ENCODE assay signal across 19 mouse cellular contexts in the genomic region with DNA sequence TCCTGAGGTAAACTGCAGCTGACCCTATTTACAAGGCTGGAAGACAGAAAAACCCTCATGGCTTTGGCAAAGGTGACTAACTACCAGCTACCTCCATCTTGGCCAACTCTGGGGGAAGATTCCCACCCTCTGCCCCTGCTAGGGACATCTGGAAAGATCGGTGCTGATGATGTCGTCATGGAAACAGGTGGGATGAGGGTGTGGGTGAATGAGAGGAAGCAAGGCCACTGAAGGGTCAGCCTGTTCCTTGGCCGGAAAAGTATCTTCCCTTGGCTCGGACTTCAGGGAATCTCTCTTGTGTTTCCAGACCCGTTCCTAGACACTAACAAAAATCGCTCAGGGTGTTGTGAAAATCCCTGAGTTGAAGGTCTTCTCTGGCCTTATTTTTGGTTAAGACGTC. TPM values are rescaled to one million over a fixed set of nuclear protein-coding genes. Genes with fewer than 3 reads are reported as not detected.
DNase-seq lines count a peak whose midpoint lies in the region; ATAC-seq lines count a peak whose summit lies in the region.
"Had no signal": no experiment of that assay in that cellular context is flagged by ENCODE, and none has a peak within 500 bp of the region (broad histone marks: within the 10 kb centered on the region; RNA-seq: fewer than 3 reads in every experiment).

No protein-coding gene starts in this region.

- WGBS in heart, embryonic 11.5 days (ENCODE audit: insufficient replicate concordance): 73% methylated on average over 7 of the region's 7 CpGs
- WGBS in limb, embryonic 12.5 days: 79% methylated on average over 7 of the region's 7 CpGs
- WGBS in limb, embryonic 10.5 days: 84% methylated on average over 7 of the region's 7 CpGs

- ATAC-seq in heart, embryonic 11.5 days (replicated peaks; ENCODE audit: insufficient number of reproducible peaks, low FRiP score, low TSS enrichment): no peak
- no peak for ATAC-seq in limb, embryonic 12.5 days (ENCODE audit: insufficient number of reproducible peaks, insufficient read depth, low FRiP score, low TSS enrichment, low read depth)
- ATAC-seq: intestine, postnatal 0 days had no signal

- no peak overlapping the region for H3K9ac ChIP-seq in heart, embryonic 11.5 days (ENCODE audit: low read depth, low read length)
- no peak overlapping the region for H3K9ac ChIP-seq in limb, embryonic 12.5 days (replicated peaks)
- H3K9ac ChIP-seq: heart, embryonic 13.5 days; hindbrain, embryonic 15.5 days; liver, embryonic 13.5 days; lung, embryonic 15.5 days; midbrain, embryonic 12.5 days; neural tube, embryonic 15.5 days had no signal

- no peaks in the 10 kb centered on the region for H3K27me3 ChIP-seq in heart, embryonic 11.5 days (ENCODE audit: control insufficient read depth, insufficient read depth, low read length)
- H3K27me3 ChIP-seq in limb, embryonic 12.5 days: no peaks in the 10 kb centered on the region
- no peaks in the 10 kb centered on the region for H3K27me3 ChIP-seq in limb, embryonic 10.5 days (ENCODE audit: low read depth, poor library complexity, severe bottlenecking)
- H3K27me3 ChIP-seq: embryonic facial prominence, embryonic 13.5 days; heart, embryonic 13.5 days; hindbrain, embryonic 15.5 days; liver, embryonic 13.5 days; lung, embryonic 15.5 days; midbrain, embryonic 12.5 days; neural tube, embryonic 15.5 days had no signal

- H3K36me3 ChIP-seq in heart, embryonic 11.5 days (ENCODE audit: control insufficient read depth, insufficient read depth, low read length): no peaks in the 10 kb centered on the region
- peaks cover 6% of the 10 kb centered on the region; the same call in 1 of the 2 replicates for H3K36me3 ChIP-seq in limb, embryonic 12.5 days
- H3K36me3 ChIP-seq in limb, embryonic 10.5 days: no peaks in the 10 kb centered on the region
- H3K36me3 ChIP-seq: hindbrain, embryonic 15.5 days; lung, embryonic 15.5 days; midbrain, embryonic 12.5 days had no signal

- no peaks in the 10 kb centered on the region for H3K4me1 ChIP-seq in heart, embryonic 11.5 days (ENCODE audit: control insufficient read depth, insufficient read depth, low read length)
- H3K4me1 ChIP-seq in limb, embryonic 12.5 days (replicated peaks): no peaks in the 10 kb centered on the region
- H3K4me1 ChIP-seq in limb, embryonic 10.5 days: peaks cover 13% of the 10 kb centered on the region; the same call in 1 of the 2 replicates
- H3K4me1 ChIP-seq: embryonic facial prominence, embryonic 13.5 days; heart, embryonic 13.5 days; liver, embryonic 13.5 days; lung, embryonic 15.5 days had no signal

- H3K9me3 ChIP-seq in heart, embryonic 11.5 days (replicated peaks; ENCODE audit: control insufficient read depth, low read length): no peaks in the 10 kb centered on the region
- no peaks in the 10 kb centered on the region for H3K9me3 ChIP-seq in limb, embryonic 12.5 days
- H3K9me3 ChIP-seq in limb, embryonic 10.5 days (replicated peaks): no peaks in the 10 kb centered on the region
- H3K9me3 ChIP-seq: embryonic facial prominence, embryonic 13.5 days; heart, embryonic 13.5 days; hindbrain, embryonic 15.5 days; liver, embryonic 13.5 days; lung, embryonic 15.5 days; midbrain, embryonic 12.5 days; neural tube, embryonic 15.5 days had no signal

- peak; percentile 67 for DNase-seq in heart, adult 8-10 months (ENCODE audit: low spot score)
- DNase-seq in limb, embryonic 10.5 days (ENCODE audit: low spot score): no peak
- peak; percentile 71 for DNase-seq in gastrocnemius, postnatal 25 days
- DNase-seq in skeletal muscle tissue, adult 2 months (ENCODE audit: low read depth, low spot score): peak; percentile 70
- no peak for DNase-seq in right cerebral cortex, postnatal 25 days
- DNase-seq: adrenal gland, postnatal 25 days; cerebellum, adult 2 months; left cerebral cortex, postnatal 4 days; liver, embryonic 13.5 days had no signal

- H3K27ac ChIP-seq in heart, embryonic 11.5 days (ENCODE audit: low read depth, low read length): no peak overlapping the region
- H3K27ac ChIP-seq in limb, embryonic 12.5 days: 0 out of 2 replicates have a peak overlapping the region, but pooled peaks have one; percentile 5
- no peak overlapping the region for H3K27ac ChIP-seq in limb, embryonic 10.5 days
- H3K27ac ChIP-seq: embryonic facial prominence, embryonic 13.5 days; heart, embryonic 13.5 days; hindbrain, embryonic 15.5 days; liver, embryonic 13.5 days; lung, embryonic 15.5 days; midbrain, embryonic 12.5 days; neural tube, embryonic 15.5 days had no signal

- H3K4me3 ChIP-seq in heart, embryonic 11.5 days (ENCODE audit: low read depth, low read length): no peak overlapping the region
- H3K4me3 ChIP-seq in limb, embryonic 12.5 days (replicated peaks): no peak overlapping the region
- no peak overlapping the region for H3K4me3 ChIP-seq in limb, embryonic 10.5 days
- H3K4me3 ChIP-seq: embryonic facial prominence, embryonic 13.5 days; heart, embryonic 13.5 days; hindbrain, embryonic 15.5 days; liver, embryonic 13.5 days; lung, embryonic 15.5 days; midbrain, embryonic 12.5 days; neural tube, embryonic 15.5 days had no signal

- H3K4me2 ChIP-seq in heart, embryonic 11.5 days: no peak overlapping the region
- no peak overlapping the region for H3K4me2 ChIP-seq in limb, embryonic 12.5 days
- H3K4me2 ChIP-seq: embryonic facial prominence, embryonic 13.5 days; heart, embryonic 13.5 days; hindbrain, embryonic 15.5 days; liver, embryonic 13.5 days; lung, embryonic 15.5 days; midbrain, embryonic 12.5 days; neural tube, embryonic 15.5 days had no signal

RNA-seq across cellular contexts. Expression of a gene that starts 11.7 kb away (rescaled TPM):
- under 1 TPM in 1 of 4 experiments, not detected in 3; 0.47 TPM for total RNA-seq in heart, adult 8-10 months (2022)
- 0.20 and 0.50 TPM in 2 replicates for polyA plus RNA-seq in heart, embryonic 11.5 days (2014; fragmentation: Nextera tagmentation; extraction: Ambion mirVana)
- 0.50 and 0.67 TPM in 2 replicates for polyA plus RNA-seq in limb, embryonic 12.5 days (2016; fragmentation: Nextera tagmentation; extraction: Ambion mirVana)
- polyA plus RNA-seq in limb, embryonic 10.5 days (2016; fragmentation: Nextera tagmentation; extraction: Ambion mirVana): 0.13 and 0.39 TPM in 2 replicates
- total RNA-seq in gastrocnemius, postnatal 25 days (2021): under 1 TPM; 0.24 to 0.61 TPM
- total RNA-seq: common myeloid progenitor, adult 5-6 weeks had no signal
- polyA plus RNA-seq: liver, embryonic 13.5 days had no signal

RNA-seq across cellular contexts. Expression of a gene that starts 40.3 kb away (rescaled TPM):
- 1 to 10 TPM; 3.0 to 4.6 (median 3.4) TPM for total RNA-seq in heart, adult 8-10 months (2022)
- polyA plus RNA-seq in heart, embryonic 11.5 days (2014; fragmentation: Nextera tagmentation; extraction: Ambion mirVana): 5.0 and 5.1 TPM in 2 replicates
- polyA plus RNA-seq in limb, embryonic 12.5 days (2016; fragmentation: Nextera tagmentation; extraction: Ambion mirVana): 9.9 and 10.0 TPM in 2 replicates
- 8.6 and 9.2 TPM in 2 replicates for polyA plus RNA-seq in limb, embryonic 10.5 days (2016; fragmentation: Nextera tagmentation; extraction: Ambion mirVana)
- 10 to 100 TPM; 17.9 to 20.1 TPM for total RNA-seq in gastrocnemius, postnatal 25 days (2021)

RNA-seq across cellular contexts. Expression of a gene that starts 47.2 kb away (rescaled TPM):
- 100 to 1,000 TPM; 505 to 715 (median 618) TPM for total RNA-seq in heart, adult 8-10 months (2022)
- polyA plus RNA-seq in heart, embryonic 11.5 days (2014; fragmentation: Nextera tagmentation; extraction: Ambion mirVana): 781 and 853 TPM in 2 replicates
- polyA plus RNA-seq in limb, embryonic 12.5 days (2016; fragmentation: Nextera tagmentation; extraction: Ambion mirVana): 966 and 981 TPM in 2 replicates
- 966 and 1,201 TPM in 2 replicates for polyA plus RNA-seq in limb, embryonic 10.5 days (2016; fragmentation: Nextera tagmentation; extraction: Ambion mirVana)
- 100 to 1,000 TPM; 462 to 524 TPM for total RNA-seq in gastrocnemius, postnatal 25 days (2021)

RNA-seq across cellular contexts. Expression of a gene that starts 49.7 kb away (rescaled TPM):
- total RNA-seq in heart, adult 8-10 months (2022): under 1 TPM; 0.25 to 0.80 (median 0.42) TPM
- 0.13 TPM in 1 of 2 replicates, not detected in the other for polyA plus RNA-seq in heart, embryonic 11.5 days (2014; fragmentation: Nextera tagmentation; extraction: Ambion mirVana)
- polyA plus RNA-seq in limb, embryonic 12.5 days (2016; fragmentation: Nextera tagmentation; extraction: Ambion mirVana): 0.06 TPM in 1 of 2 replicates, not detected in the other
- 0.13 TPM in 1 of 2 replicates, not detected in the other for polyA plus RNA-seq in limb, embryonic 10.5 days (2016; fragmentation: Nextera tagmentation; extraction: Ambion mirVana)
- total RNA-seq in gastrocnemius, postnatal 25 days (2021): 1 to 10 TPM; 1.3 to 2.0 TPM
- total RNA-seq: common myeloid progenitor, adult 5-6 weeks had no signal

Comparison
In these comparisons a context has a peak if more than half of its experiments do, and no peak if none do; other contexts are left out.
1. DNase-seq: peak in heart, adult 8-10 months (single experiment), gastrocnemius, postnatal 25 days (single experiment) and skeletal muscle tissue, adult 2 months (single experiment); none in limb, embryonic 10.5 days (single experiment) and right cerebral cortex, postnatal 25 days (single experiment).